Mouse (Mus musculus) MEL (cell line): Measurements from ENCODE around the gene Pcgf2. TPM values are rescaled to one million over a fixed set of nuclear protein-coding genes. Genes with fewer than 3 reads are reported as not detected.

Source experiments
- DNase-seq: peaks from one replicate; pipeline ENCODE4 v3.0.0; 2011; ENCODE audit warnings: low read depth, low spot score
- H3K27ac ChIP-seq: 2 replicates; pipeline ENCODE4 v1.5.1; 2012; ENCODE audit warnings: low read depth, mild to moderate bottlenecking, control low read depth, low read length, moderate library complexity; ENCODE audit not compliant: control insufficient read depth
- H3K27me3 ChIP-seq, 2 experiments: fragments of 150-350 bp in 1 of 2; sonication (generic) in 1 of 2; 2 replicates each; pipeline ENCODE4 v1.6.1; 2012; ENCODE audit warnings: low read length in 2 of 2, mild to moderate bottlenecking in 2 of 2, improper control_type of control experiment in 1 of 2, moderate library complexity in 1 of 2; ENCODE audit not compliant: insufficient read depth in 2 of 2, control insufficient read depth in 1 of 2
- H3K36me3 ChIP-seq, 2 experiments: 2 replicates each; pipeline ENCODE4 v1.6.1; 2012 to 2014; ENCODE audit warnings: low read length in 2 of 2, improper control_type of control experiment in 1 of 2, inconsistent platforms in 1 of 2, mild to moderate bottlenecking in 1 of 2; ENCODE audit not compliant: insufficient read depth in 2 of 2, control insufficient read depth in 1 of 2
- H3K4me1 ChIP-seq, 2 experiments: fragments of 150-350 bp in 1 of 2; sonication (generic) in 1 of 2; 2 replicates each; pipeline ENCODE4 v1.6.1; 2012; ENCODE audit warnings: low read length in 2 of 2, improper control_type of control experiment in 1 of 2, mild to moderate bottlenecking in 1 of 2; ENCODE audit not compliant: insufficient read depth in 2 of 2, control insufficient read depth in 1 of 2
- H3K4me3 ChIP-seq, 2 experiments: fragments of 150-350 bp in 1 of 2; sonication (generic) in 1 of 2; 2 replicates each; pipeline ENCODE4 v1.5.1; 2012; ENCODE audit warnings: low read depth in 2 of 2, low read length in 2 of 2, mild to moderate bottlenecking in 2 of 2, moderate library complexity in 2 of 2, control low read depth in 1 of 2, improper control_type of control experiment in 1 of 2; ENCODE audit not compliant: control insufficient read depth in 1 of 2, insufficient read depth in 1 of 2
- H3K79me2 ChIP-seq: 2 replicates; pipeline ENCODE4 v1.6.1; 2012; ENCODE audit warnings: mild to moderate bottlenecking, low read length, moderate library complexity; ENCODE audit not compliant: control insufficient read depth, poor library complexity, insufficient read depth
- H3K9ac ChIP-seq: 2 replicates; pipeline ENCODE4 v1.6.1; 2012; ENCODE audit warnings: low read depth, mild to moderate bottlenecking, control low read depth, low read length, moderate library complexity; ENCODE audit not compliant: control insufficient read depth, poor library complexity, severe bottlenecking
- H3K9me3 ChIP-seq: fragments of 150-350 bp; sonication (generic); replicated peaks from 2 replicates; pipeline ENCODE4 v1.6.1; 2012; ENCODE audit warnings: mild to moderate bottlenecking, low read length, improper control_type of control experiment, moderate library complexity; ENCODE audit not compliant: insufficient read depth
- CTCF ChIP-seq, 3 experiments: IDR thresholded peaks in 2 of 3; conservative IDR thresholded peaks in 1 of 3; 2 replicates each; pipeline ENCODE4 v1.5.1; 2011 to 2012; ENCODE audit warnings: low read length in 3 of 3, low read depth in 2 of 3, mild to moderate bottlenecking in 2 of 3, improper control_type of control experiment in 1 of 3, inconsistent platforms in 1 of 3, mixed read lengths in 1 of 3, moderate library complexity in 1 of 3; ENCODE audit not compliant: control insufficient read depth in 1 of 3, insufficient read depth in 1 of 3, poor library complexity in 1 of 3, severe bottlenecking in 1 of 3
- ELF1 ChIP-seq: IDR thresholded peaks from 2 replicates; pipeline ENCODE4 v1.6.1; 2014; ENCODE audit warnings: low read depth, mild to moderate bottlenecking, inconsistent platforms, low read length, improper control_type of control experiment, moderate library complexity
- ETS1 ChIP-seq: IDR thresholded peaks from 2 replicates; pipeline ENCODE4 v1.6.1; 2012; ENCODE audit warnings: low read depth, mild to moderate bottlenecking, inconsistent platforms, low read length, improper control_type of control experiment, moderate library complexity
- GATA1 ChIP-seq: IDR thresholded peaks from 2 replicates; pipeline ENCODE4 v1.6.1; 2011; ENCODE audit warnings: low read depth, low read length, improper control_type of control experiment
- HCFC1 ChIP-seq: IDR thresholded peaks from 2 replicates; pipeline ENCODE4 v1.6.1; 2012; ENCODE audit warnings: low read depth, mild to moderate bottlenecking, inconsistent platforms, low read length, improper control_type of control experiment, moderate library complexity
- KAT2A ChIP-seq: conservative IDR thresholded peaks from 2 replicates; pipeline ENCODE4 v1.6.1; 2012; ENCODE audit warnings: low read depth, low read length, improper control_type of control experiment, inconsistent platforms
- MAZ ChIP-seq: IDR thresholded peaks from 2 replicates; pipeline ENCODE4 v1.6.1; 2012; ENCODE audit warnings: low read depth, mild to moderate bottlenecking, inconsistent platforms, low read length, improper control_type of control experiment
- MEF2A ChIP-seq: IDR thresholded peaks from 2 replicates; pipeline ENCODE4 v1.6.1; 2014; ENCODE audit warnings: low read depth, mild to moderate bottlenecking, inconsistent platforms, low read length, improper control_type of control experiment; ENCODE audit not compliant: poor library complexity, insufficient replicate concordance, severe bottlenecking; ENCODE audit errors: extremely low read depth
- MXI1 ChIP-seq: IDR thresholded peaks from 2 replicates; pipeline ENCODE4 v1.6.1; 2011; ENCODE audit warnings: mild to moderate bottlenecking, low read depth, low read length, improper control_type of control experiment
- MYC ChIP-seq: IDR thresholded peaks from 2 replicates; pipeline ENCODE4 v1.6.1; 2011; ENCODE audit warnings: low read depth, mild to moderate bottlenecking, low read length, improper control_type of control experiment, moderate library complexity
- NELFE ChIP-seq: IDR thresholded peaks from 2 replicates; pipeline ENCODE4 v1.6.1; 2011; ENCODE audit warnings: low read depth, low read length, improper control_type of control experiment
- POLR2A ChIP-seq, 2 experiments: IDR thresholded peaks; 2 replicates each; pipeline ENCODE4 v1.6.1; 2011 to 2012; ENCODE audit warnings: low read length in 2 of 2, mild to moderate bottlenecking in 2 of 2, control low read depth in 1 of 2, improper control_type of control experiment in 1 of 2, low read depth in 1 of 2, moderate library complexity in 1 of 2; ENCODE audit not compliant: control insufficient read depth in 1 of 2, insufficient read depth in 1 of 2, poor library complexity in 1 of 2
- RCOR1 ChIP-seq: IDR thresholded peaks from 2 replicates; pipeline ENCODE4 v1.6.1; 2012; ENCODE audit warnings: low read depth, mild to moderate bottlenecking, inconsistent platforms, low read length, improper control_type of control experiment
- SIN3A ChIP-seq: IDR thresholded peaks from 2 replicates; pipeline ENCODE4 v1.6.1; 2012; ENCODE audit warnings: low read length, improper control_type of control experiment, inconsistent platforms
- SMC3 ChIP-seq: IDR thresholded peaks from 2 replicates; pipeline ENCODE4 v1.6.1; 2011; ENCODE audit warnings: low read depth, low read length, improper control_type of control experiment
- TAL1 ChIP-seq: IDR thresholded peaks from 2 replicates; pipeline ENCODE4 v1.6.1; 2012; ENCODE audit warnings: mild to moderate bottlenecking, inconsistent platforms, low read length, moderate library complexity, mixed read lengths
- TBP ChIP-seq: IDR thresholded peaks from 2 replicates; pipeline ENCODE4 v1.8.0; 2011; ENCODE audit warnings: low read depth, low read length, improper control_type of control experiment
- TCF12 ChIP-seq: IDR thresholded peaks from 2 replicates; pipeline ENCODE4 v1.6.1; 2014; ENCODE audit warnings: low read depth, mild to moderate bottlenecking, inconsistent platforms, low read length, improper control_type of control experiment, moderate library complexity
- UBTF ChIP-seq: IDR thresholded peaks from 2 replicates; pipeline ENCODE4 v1.6.1; 2012; ENCODE audit warnings: low read depth, mild to moderate bottlenecking, inconsistent platforms, low read length, improper control_type of control experiment, moderate library complexity, borderline replicate concordance; ENCODE audit not compliant: insufficient read depth
- USF1 ChIP-seq: IDR thresholded peaks from 2 replicates; pipeline ENCODE4 v1.6.1; 2014; ENCODE audit warnings: low read depth, mild to moderate bottlenecking, inconsistent platforms, low read length, improper control_type of control experiment, moderate library complexity
- USF2 ChIP-seq, 2 experiments: IDR thresholded peaks; 2 replicates each; pipeline ENCODE4 v1.6.1; 2011 to 2012; ENCODE audit warnings: improper control_type of control experiment in 2 of 2, low read length in 2 of 2, borderline replicate concordance in 1 of 2, inconsistent platforms in 1 of 2, low read depth in 1 of 2, mild to moderate bottlenecking in 1 of 2; ENCODE audit not compliant: insufficient read depth in 1 of 2
- ZMIZ1 ChIP-seq: IDR thresholded peaks from 2 replicates; pipeline ENCODE4 v1.6.1; 2012; ENCODE audit warnings: low read depth, mild to moderate bottlenecking, inconsistent platforms, low read length, improper control_type of control experiment, moderate library complexity
- ZNF384 ChIP-seq: IDR thresholded peaks from 2 replicates; pipeline ENCODE4 v1.6.1; 2012; ENCODE audit warnings: low read depth, mild to moderate bottlenecking, inconsistent platforms, low read length, improper control_type of control experiment
- polyA plus RNA-seq, 2 experiments: library from polyadenylated mRNA; stranded (reverse) in 1 of 2; unstranded in 1 of 2; fragments of >175 nt in 1 of 2; fragments of >200 nt in 1 of 2; gene quantifications; 2 replicates each; pipeline versions ENCODE4 v1.2.1 to v1.2.4; 2012; ENCODE audit warnings: low replicate concordance in 2 of 2, low read depth in 1 of 2; ENCODE audit not compliant: insufficient read length in 2 of 2, insufficient read depth in 1 of 2, missing spikeins in 1 of 2
- total RNA-seq: library from RNA; depleted of rRNA; stranded (reverse); fragments of 300-350 nt; gene quantifications from 2 replicates; pipeline ENCODE4 v1.2.3, GENCODE M21; 2012

Gene Pcgf2
- total and polyA plus RNA-seq, 3 experiments: 12.3 to 38.7 TPM; not detected in 1

DNA sequence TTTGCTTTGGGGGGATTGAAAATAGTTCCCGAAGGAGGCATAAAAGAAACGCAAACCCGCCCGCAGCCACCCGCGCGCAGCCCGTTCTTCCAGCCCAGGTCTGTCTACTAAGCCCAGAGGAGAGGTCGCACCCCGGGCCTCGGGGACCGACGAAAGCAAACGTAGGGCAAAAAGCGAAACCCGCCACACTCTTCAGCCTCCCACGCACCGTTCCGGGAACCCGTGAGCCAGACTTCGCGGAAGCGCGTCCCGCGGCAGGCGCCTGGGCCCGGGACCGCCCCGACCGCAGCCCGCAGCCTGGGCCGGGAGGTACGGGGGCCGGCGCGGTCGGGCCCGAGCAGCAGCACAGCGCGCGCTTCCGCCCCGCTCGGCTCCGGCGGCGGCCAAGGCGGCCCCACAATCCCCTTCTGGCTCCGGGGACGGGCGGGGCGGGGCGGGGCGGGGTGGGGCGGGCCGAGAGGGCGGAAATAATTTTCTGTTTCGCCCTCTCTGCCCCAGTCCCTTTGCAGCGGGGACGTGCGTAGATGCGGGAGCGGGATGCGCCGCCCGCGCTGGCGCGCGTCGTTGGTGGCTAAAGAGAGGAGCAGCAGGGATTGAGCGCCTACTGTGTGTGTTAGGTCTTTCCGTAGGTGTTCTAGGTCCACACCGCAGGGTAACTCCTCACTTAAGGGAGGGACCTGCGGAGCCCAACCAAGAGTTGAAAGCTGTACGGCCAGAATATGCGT, 40.1 kb downstream of the Pcgf2 start:
- peak; percentile 85 for DNase-seq
- Histone ChIP-seq H3K27ac (peak overlapping the region; percentile 45), H3K36me3 (peaks cover 0 to 7% of the 10 kb centered on the region in 2 experiments; a peak in 2 of 4 replicates), H3K4me3 (peak overlapping the region; percentile 78 to 90), H3K4me1 (peaks cover 8 to 22% of the 10 kb centered on the region in 2 experiments), H3K9ac (peak overlapping the region; percentile 83), H3K79me2 (peaks cover 11% of the 10 kb centered on the region), H3K27me3 (no peaks in the 10 kb centered on the region), H3K9me3 (no peaks in the 10 kb centered on the region)
- TF ChIP-seq CTCF (IDR thresholded peaks at IDR 0.05 in 2 of 3, conservative IDR thresholded peaks at IDR 0.05 in 1 of 3; ENCODE audit: control insufficient read depth in 1 of 3, insufficient read depth in 1 of 3, low read depth in 2 of 3, low read length in 3 of 3, poor library complexity in 1 of 3, severe bottlenecking in 1 of 3) (no peak), SMC3 (no peak), MXI1 (peak; percentile 61), MAZ (peak; percentile 91; the same call in 1 of the 2 replicates), SIN3A (peak; percentile 66), ZNF384 (no peak), HCFC1 (peak; percentile 75; the same call in 1 of the 2 replicates), USF2 (IDR thresholded peaks at IDR 0.05; ENCODE audit: borderline replicate concordance in 1 of 2, insufficient read depth in 1 of 2, low read depth in 1 of 2, low read length in 2 of 2) (no peak), TCF12 (no peak; the same call in 1 of the 2 replicates), MYC (peak; percentile 32; the same call in 1 of the 2 replicates), ELF1 (peak; percentile 82), TBP (0 out of 2 replicates have a peak, but pooled peaks have one; percentile 23), MEF2A (no peak), RCOR1 (0 out of 2 replicates have a peak, but pooled peaks have one; percentile 18), NELFE (peak; percentile 70), UBTF (0 out of 2 replicates have a peak, but pooled peaks have one; percentile 61), ZMIZ1 (0 out of 2 replicates have a peak, but pooled peaks have one; percentile 64), TAL1 (no peak), ETS1 (no peak), USF1 (0 out of 2 replicates have a peak, but pooled peaks have one; percentile 5), POLR2A (IDR thresholded peaks at IDR 0.05; ENCODE audit: control insufficient read depth in 1 of 2, insufficient read depth in 1 of 2, low read depth in 1 of 2, low read length in 2 of 2, poor library complexity in 1 of 2) (peak; percentile 63 to 91), KAT2A (no peak), GATA1 (no peak)
